Mouse (Mus musculus) erythroblast, embryonic 14.5 days (primary cell): Measurements from ENCODE around the gene Ehd4.

ENCODE experiments used
- GATA1 ChIP-seq: IDR thresholded peaks from 2 replicates; pipeline ENCODE4 v1.6.1; 2012; ENCODE audit warnings: low read length, inconsistent platforms, mixed read lengths
- TAL1 ChIP-seq: IDR thresholded peaks from 3 replicates; pipeline ENCODE4 v1.6.1; 2012; ENCODE audit warnings: low read length, inconsistent platforms, mixed read lengths

DNA sequence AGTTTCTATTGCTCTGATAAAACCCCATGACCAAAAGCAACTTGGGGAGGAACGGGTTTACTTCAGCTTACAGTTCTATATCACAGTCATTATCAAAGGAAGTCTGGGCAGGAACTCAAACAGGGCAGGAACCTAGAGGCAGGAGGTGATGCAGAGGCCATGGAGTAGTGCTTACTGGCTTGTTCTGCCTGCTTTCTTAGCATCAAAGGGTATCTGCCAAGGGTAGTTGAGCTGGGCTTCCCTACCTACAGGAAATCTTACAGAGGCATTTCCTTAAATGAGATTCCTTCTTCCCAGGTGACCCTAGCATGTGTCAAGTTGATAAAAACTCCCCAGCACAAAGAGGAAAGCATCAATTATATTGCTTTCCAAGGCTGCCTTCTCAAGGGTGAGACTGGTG lies 38.0 kb downstream of the Ehd4 start:
- TF ChIP-seq TAL1: no peak
- no peak for TF ChIP-seq GATA1
